Mouse (Mus musculus) retina, postnatal 7 days (tissue): ENCODE measurements around the gene Gzmb.
A peak's percentile ranks its signal among the peaks of the same experiment; 100 is the strongest.
"Not testable (repeated sequence)": the region's sequence is repeated elsewhere in the genome, so short reads cannot be mapped to it uniquely, and the experiment has no call there.

Experiments used
- DNase-seq: peaks from one replicate; pipeline ENCODE4 v3.0.0-alpha.2; 2012; ENCODE audit warnings: low read depth, low spot score

Gzmb gene

GRCm38 (mm10) chr14:56262153-56262552, at the start of gene Gzmb:
Gene Gzmb, minus strand, starts transcription at chr14:56262260.
- no peak for DNase-seq

DNA sequence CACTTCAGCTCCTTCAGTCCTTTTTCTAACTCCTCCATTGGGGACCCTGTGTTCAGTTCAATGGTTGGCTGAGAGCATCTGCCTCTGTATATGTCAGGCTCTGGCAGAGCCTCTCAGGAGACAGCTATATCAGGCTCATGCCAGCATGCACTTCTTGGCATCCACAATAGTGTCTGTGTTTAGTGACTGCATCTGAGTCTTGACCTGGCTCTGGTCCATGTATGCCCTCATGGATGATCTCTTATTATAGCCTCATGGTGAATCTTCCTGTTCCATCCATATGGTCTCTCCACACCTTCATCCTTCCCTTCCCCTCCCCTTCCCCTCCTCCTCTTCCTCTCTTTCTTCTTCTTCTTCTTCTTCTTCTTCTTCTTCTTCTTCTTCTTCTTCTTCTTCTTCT, 49.7 kb upstream of the Gzmb start:
- DNase-seq: not testable (repeated sequence)

DNA sequence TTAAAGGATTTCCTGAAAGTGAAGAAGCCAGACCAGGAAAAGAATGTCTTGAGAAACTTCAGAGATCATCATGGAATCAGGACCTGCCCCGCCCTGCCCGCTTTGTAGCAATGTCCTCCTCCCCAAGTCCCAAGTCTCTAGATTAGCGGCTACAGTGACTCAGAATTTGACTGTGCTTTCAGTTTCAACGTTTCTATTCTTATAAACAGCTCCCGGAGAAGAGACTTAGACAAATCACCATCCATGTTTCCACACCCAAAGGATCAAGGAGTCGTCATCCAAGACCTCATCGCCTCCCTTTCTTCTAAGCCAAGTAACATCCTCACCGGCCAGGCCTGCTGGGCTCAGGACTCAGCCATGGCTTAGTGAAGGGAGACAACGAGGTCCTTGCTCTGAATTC, 48.2 kb upstream of the Gzmb start:
- no peak for DNase-seq

- peak; percentile 31 for DNase-seq
These were observed 42.1 kb upstream of the Gzmb start for GRCm38 (mm10) chr14:56304149-56304548.

- DNase-seq: no peak
These were observed 41.5 kb upstream of the Gzmb start for GRCm38 (mm10) chr14:56303506-56304025.

DNA sequence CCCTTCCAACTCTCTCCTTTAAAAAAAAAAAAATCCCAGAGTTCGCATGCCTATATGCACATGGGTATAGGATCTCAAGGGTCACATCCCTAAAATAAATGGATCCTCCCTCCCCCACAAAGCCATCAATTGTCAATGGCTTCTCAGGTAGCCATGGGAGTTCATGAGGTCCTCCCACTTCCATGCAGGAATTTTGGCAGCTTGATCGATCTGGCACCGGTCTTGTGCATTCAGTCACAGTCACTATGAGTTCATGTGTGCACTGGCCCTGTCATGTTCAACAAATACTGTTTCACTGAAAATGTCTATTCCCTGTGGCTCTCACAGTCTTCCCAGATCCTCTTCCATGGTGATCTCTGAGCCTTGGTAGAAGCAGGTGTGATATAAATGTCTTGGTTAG, 40.0 kb upstream of the Gzmb start:
- no peak for DNase-seq

DNA sequence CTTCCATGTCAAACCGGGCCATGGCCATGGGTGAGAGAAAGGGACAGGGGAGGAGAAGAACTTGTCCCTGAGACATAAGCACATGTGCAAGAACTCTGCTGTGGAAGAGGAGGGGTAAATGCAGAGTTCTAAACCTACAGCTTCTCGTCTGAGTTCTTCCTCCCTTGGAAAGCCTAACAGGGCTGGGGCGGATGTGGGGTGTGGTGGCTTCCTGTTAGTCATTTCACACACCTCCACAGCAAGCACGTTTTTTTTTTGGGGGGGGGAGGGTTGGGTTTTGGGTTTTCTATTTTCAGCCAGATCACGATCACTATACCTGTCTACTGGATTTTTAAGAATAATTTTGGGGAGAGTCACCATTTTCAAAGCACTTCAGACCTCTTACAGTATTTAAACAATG, 34.7 kb upstream of the Gzmb start:
- no peak for DNase-seq

- DNase-seq: no peak
These were observed 34.0 kb upstream of the Gzmb start for GRCm38 (mm10) chr14:56296106-56296505.

DNA sequence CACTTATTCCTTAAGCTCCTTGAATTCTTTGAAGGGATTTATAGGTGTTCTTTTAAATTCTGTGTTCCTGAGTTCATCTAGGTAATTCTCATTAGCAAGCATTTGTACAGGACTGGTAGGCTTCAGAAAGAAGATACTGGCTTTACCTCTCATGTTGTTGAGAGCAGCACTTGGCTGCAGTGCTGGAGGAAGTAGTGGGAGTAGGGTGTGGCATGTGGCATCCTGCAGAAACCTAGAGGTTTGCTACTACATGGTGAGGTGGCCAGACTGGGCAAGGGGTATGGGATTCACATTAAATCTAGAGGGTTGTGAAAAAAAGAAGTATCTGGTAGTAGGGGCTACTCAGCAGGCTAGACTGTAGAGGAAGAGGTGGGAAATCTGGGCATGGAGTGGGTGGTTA, 31.1 kb upstream of the Gzmb start:
- DNase-seq: no peak

GRCm38 (mm10) chr14:56288651-56289050, 26.6 kb upstream of the Gzmb start:
- no peak for DNase-seq

DNA sequence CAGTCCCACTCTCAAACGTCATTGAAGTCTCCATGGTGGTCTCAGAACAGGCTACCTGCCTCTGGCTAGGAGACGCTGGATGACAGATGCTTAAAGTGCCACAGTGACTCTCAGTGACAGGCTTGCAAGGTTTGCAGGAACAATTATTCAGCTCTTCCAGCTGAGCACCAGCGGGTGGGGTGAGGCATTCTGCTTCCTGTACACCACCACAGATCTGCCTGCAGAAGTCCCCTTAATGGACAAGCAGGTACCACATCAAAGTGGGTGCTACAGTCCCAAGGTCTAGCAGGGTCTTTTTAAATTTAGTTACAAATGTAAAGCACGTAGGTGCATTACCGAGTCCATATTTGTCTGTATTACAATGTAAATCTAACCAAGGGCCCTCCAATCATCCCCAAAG, 25.7 kb upstream of the Gzmb start:
- DNase-seq: no peak

GRCm38 (mm10) chr14:56284356-56285325, 22.6 kb upstream of the Gzmb start:
- DNase-seq: no peak

GRCm38 (mm10) chr14:56283816-56284215, 21.8 kb upstream of the Gzmb start:
- no peak for DNase-seq

DNA sequence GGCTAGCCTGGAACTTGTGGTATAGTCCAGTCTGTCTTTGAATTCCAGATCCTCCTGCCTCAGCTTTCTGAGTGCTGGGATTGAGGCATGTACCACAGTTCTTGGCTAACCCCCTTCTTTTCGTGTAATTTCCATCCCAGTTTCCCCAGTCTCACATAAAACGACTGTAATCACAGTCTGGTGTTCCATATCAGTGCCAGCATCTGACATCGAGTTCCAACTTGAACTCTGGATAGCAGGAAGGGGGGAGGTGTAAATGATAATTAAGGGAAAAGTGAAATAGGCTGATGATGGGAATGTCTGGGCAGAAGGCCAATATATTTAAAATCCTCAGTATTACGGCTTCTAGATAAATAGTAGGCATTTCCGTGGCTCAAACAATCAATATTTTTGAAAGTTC, 19.0 kb upstream of the Gzmb start:
- DNase-seq: no peak

DNA sequence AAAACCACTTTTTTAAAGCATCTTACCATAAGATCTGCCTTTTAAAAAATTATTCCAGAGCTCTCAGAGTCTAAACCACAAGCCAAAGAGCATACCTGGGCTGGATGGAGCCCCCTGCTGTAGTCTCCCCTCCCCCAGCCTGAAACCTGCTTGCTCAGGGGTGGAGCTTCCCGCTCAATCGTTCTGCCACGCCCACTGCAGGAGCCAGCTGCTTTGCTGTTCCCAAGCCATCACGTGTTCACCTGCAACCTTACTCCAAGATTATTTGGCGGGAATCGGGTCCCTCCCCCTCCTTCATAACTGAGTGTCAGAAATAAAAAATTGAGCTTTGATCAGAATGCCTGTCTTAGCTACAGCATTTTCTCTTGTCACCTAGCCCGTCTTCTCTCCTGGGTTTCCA, 16.6 kb upstream of the Gzmb start:
- DNase-seq: not testable (repeated sequence)

DNA sequence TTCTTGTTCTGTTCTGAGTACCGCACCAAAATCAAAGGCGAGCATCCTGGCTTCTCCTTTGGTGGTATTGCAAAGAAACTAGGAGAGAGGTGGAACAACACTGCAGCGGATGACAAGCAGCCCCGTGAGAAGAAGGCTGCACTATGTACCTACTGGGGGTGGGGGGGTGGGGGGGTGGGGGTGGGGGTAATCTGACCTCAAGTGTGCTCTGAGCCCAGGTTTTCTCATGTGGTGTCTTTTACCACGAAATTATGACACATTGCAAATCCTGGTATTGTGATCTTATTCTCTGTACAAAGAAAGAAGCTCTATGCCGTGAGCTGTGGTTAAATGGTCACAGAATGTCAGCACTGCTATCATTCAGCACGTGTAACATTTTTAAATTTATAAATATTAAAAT, 14.0 kb upstream of the Gzmb start:
- not testable (repeated sequence) for DNase-seq

DNA sequence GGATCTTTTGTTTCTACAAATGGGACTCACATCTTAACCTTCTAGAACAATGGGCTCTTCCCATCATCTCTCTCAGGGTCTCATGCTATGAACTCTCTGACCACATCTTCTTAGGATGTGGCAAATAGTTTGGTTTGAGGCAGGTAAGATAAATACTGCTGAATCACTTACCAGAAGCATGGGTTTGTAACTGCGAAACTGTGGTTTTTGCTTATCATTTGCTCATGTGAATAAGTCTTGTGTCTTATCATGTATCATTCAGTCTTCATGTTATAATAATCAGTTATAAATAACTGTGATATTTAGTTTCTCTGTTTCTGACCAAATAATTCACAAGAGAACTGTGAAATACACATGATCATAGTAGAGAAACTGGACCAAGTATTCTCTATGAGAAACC, 4.0 kb upstream of the Gzmb start:
- DNase-seq: no peak

- no peak for DNase-seq
These were observed 21.7 kb downstream of the Gzmb start for GRCm38 (mm10) chr14:56240409-56240808.

DNA sequence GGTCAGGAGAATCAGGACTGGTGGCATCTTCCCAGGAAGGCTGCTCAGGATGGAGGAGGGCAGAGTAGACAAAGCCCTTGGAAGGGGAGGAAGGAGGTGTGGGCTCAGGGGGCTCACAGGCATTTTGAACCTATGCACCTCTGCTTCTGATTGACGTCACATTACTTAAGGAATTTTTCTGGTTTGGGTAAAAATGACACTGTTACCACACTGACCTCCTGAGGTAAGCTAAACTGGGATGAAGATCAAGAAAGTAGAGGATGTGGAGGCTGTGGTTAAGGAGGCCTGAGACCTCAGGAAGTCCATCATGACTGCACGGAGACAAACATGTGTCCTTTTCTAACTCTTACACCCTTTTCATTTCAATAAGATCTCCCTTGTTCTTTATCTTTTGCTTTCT, 27.5 kb downstream of the Gzmb start, which contains the start of gene Gzmc:
TSS of gene Gzmc (minus strand) at position 101 of the 400 bp plus-strand sequence.
- no peak for DNase-seq

GRCm38 (mm10) chr14:56211317-56211716, 50.7 kb downstream of the Gzmb start, which contains the start of gene Gzmf:
Gene Gzmf, minus strand, starts transcription at chr14:56211417.
- DNase-seq: no peak
